Mouse (Mus musculus): Measurements from ENCODE around the gene Fip1l1.

Gene Fip1l1

DNA sequence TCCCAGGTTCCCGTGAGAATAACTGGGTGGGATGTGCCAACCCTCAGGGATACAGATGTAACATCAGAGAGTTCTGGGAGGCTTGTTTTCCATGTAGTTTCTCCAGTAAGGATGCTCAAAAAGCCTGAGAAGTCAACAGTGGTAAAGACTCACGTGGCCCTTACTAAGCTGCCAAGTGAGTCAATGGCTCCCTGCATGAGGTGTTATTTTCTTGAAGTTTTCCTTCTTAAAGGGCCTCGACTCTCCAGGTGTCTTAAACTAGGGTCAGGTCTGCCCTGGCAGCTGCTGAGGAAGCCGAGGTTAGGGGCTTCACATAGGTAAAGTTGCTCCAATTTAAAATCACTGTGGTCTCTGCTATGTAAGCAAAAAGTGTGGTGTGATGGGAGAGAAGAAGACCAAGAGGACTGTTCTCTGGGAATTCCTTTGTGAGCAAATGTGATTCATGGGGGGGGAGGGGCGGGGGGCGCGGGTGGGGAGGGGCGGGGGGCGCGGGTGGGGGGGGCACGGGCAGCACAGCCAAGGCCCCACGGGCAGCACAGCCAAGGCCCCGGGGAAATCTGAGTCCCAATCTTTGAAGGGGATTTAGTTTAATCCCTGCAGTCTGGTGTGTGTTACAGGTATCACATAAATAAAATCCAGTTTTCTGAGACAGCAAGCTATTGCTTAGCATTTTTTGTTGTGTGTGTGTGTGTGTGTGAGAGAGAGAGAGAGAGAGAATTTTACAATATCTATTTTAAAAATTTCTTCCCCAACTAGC lies 82.7 kb downstream of the Fip1l1 start:
- no peak for DNase-seq

DNA sequence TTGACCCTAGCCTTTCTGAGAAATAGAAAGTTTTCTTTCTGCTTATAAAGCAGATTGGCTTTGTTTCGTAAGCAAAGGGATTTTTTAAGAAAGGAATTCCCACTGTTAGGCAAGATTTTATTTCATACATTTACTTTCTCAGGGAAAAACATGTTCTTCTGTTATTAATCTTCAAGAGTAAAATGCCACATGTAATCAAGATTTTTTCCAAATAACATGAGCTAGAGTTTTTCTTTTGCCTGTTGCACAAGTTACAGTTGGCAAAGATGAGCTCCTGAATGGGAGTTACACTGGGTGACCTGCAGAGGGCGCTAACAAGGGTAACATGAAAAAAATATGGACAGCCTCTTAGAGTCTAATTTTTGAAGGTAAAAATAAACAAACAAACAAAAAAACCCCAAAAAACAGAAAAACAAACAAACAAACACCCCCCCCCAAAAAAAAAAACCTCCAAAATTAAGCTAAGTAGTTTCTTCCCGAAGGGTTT lies 83.4 kb downstream of the Fip1l1 start:
- DNase-seq: no peak

DNA sequence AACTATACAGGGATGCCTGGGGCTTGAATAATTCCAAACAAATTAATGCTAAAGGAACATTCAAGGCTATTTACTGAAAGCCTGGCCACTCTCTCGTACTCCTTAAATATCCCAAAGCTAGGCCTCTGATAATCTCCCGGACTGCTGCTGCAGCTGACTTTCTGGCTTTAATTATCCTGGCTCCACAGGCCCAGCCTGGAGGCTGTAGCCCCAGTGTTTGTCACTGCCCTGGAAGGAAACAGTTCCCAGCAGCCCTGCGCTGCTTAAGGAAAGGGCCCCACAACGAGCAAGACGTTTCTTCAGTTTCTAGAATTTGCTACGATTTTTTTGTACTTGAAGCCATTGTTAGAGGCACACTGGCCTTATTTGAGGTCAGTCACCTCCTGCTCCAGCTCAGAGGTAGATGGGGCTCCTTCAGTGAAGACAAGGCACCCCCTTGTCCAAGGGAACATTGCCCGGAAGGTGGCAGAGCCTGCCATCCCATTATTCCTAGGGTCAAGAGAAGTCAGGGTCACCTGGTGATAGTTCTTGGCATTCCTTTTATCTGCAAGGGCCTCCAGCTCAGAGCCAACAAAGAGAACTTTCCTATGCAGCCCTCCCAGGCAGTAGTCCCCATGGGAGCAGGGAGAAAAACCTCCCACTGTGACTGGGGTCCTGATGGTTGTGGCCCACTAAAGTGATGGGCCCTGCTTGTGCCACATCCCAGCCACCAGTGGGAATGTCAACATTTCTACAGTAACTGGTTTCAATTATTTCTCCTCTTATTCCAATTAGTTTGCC lies 86.6 kb downstream of the Fip1l1 start:
- DNase-seq: no peak

DNA sequence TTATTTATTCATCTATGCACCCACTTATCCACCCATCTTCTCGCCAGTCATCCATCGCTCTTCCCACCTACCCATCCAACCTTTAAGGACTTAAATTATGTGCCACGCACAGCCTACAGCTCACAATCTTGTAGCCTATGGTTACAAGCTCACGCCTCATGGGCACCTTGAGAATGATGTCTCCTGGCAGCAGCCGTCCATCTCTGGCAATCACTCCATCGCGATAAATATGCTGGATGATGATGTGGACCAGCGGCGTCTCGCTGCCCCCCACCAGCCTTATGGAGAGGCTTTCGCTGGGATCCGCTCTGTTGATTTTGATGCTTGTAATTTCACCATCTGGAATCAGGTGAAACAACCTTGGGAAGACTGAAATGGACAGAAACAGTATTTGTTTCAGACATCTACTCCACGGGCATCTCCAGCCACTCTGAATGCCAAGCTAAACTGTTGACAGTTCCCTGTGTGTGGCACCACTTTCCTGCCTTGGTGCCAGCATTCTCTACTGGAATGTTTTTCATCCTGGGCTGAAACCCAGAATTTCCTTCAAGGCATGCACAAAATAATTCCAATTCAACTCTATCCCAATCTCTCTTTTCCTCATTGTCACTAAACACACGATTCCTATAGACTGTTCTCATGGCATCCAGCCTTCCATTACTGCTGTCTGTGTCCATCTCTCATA lies 88.2 kb downstream of the Fip1l1 start:
- DNase-seq: no peak

DNA sequence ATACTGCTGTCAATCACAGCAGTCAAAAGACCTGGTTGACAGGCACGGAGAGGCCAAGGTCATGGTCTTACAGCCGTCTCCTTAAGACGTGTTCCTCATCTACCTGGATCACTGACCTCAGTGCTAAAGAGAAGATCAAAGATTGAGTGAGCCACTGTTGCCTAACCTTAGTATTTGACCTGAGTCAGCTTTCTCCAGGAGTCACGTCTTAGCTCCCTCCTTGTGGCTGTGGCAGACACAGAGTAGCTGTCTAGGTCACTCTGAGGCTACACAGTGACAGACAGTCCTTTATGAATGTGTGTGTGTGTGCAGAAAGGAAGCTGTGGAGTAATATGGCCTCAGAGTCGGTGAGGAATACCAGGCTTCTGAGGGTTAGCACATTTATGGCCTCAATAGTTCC lies 89.1 kb downstream of the Fip1l1 start:
- DNase-seq: no peak

DNA sequence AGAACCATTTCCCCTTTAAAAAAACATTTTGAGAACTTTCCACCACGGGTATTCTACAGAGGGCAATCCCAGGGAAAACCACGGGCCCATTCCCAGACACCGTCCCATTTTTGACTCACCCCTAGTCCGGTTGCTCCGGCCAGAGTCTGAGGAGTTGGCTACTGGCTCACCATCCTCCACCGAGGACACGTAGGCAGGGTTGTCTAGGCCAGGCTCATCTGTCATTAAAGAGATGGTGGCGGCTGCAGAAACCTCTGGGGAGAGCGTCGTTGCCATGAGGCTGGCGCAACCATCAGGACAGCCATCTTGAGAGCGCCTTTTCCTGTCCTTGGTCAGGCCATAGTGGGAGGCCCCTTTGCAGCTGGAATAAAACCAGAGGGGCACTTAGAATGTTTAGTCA lies 92.8 kb downstream of the Fip1l1 start:
- no peak for DNase-seq

DNA sequence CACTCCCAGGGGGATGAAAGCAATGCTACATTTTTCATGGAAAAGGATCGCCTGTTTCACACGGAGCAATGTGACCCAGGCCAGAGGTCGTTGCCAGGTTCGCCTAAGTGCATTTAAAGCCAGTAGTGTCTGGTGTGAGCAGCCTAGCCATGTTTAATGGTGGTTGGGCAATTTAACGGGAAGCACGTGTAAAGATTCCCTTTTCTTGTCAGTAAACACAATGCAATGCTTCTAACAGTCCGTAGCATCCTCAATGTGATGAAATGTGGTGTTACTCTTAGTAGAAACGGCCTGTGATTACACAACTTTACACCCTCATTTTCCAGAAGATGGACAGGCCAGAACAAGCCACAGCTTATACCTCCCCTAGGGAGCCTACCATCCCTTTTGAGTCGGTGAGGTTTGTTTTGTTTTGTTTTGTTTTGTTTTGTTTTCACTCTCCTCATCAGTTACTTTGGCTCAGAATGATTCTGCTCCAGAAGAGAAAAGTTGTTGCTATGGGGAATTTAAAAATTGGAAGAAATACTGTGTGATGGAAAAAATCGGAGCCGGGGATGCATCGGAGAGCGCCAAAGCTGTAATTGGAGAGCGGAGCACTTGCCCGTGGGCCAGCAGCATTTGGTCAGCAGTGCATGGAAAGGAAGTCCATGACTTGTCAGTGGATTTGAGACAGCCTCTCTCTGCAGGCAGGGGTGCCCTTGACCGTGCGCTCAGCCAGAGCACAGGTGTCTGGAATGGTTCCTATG lies 97.3 kb downstream of the Fip1l1 start:
- DNase-seq: no peak

DNA sequence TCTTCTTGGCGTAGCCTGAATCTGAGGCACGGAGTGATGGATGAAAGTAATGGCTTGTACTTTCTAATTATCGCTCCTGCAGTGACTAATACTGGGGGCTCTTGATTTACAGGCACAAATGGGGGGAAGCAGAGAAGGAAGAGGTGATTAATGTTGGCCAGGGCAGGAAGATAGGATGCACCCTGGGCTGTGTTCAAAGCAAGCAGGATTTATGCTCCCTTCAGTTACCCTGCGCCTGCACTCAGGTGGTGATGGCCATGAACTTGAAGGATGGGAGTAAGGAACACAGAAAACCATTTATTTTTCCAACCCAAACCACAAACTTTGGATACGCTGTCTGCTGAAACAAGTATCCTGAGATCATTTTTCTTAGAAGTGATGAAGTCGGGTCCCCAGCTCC lies 98.2 kb downstream of the Fip1l1 start:
- DNase-seq: no peak

DNA sequence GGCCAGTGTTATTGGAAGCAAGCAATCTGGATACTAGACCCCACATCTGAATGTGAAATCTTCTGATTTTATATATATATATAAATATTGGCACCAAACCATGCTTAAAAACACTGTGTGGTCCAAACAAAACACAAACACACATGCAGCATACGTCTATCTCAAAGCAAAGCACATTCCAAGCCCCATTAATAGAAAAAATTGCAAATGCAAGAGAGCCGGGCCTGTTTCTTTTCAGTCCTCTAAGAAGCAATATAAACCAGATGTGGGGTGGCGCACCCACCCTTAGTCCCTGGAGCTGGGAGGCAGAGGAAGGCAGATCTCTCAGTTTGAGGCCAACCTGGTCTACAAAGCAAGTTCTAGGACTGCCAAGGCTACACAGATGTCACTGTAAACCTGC lies 99.1 kb downstream of the Fip1l1 start:
- DNase-seq: no peak

DNA sequence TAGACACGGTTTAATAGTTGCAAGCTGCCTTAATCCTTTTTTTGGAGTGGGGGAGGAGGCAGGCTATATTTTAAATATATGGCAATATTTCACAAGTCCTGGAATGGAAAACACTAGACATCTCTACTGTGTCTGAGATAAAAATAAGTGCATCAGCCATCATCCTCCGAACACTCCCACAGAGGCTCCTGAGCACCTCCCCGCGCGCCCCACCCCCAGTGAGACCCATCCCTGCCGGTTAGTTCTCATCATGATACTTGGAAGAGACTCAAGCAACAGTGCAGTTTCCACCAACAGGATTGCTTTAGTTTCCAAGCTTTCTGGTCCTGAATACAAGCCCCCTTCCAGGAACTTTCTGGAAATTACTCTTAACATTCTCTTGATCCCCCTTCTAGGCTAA lies 104.3 kb downstream of the Fip1l1 start:
- DNase-seq: no peak

DNA sequence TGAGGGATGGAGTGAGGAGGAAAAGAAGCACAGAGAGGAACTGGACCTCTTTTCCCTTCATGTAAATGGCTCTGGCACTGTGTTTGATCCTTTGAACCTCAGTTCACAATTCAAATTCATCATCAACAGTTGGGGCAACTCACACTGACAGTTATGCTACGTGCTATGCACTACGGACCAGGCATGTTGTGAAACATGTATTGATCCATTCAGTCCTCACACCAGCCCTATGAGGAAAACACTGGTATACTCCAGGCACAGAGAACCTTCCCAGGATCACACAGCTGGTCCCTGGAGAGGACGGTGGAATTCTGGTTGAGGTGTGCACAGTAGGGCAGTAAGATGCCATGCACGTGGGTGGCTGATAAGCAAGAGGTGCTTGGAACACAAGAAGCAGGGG lies 105.3 kb downstream of the Fip1l1 start:
- no peak for DNase-seq

DNA sequence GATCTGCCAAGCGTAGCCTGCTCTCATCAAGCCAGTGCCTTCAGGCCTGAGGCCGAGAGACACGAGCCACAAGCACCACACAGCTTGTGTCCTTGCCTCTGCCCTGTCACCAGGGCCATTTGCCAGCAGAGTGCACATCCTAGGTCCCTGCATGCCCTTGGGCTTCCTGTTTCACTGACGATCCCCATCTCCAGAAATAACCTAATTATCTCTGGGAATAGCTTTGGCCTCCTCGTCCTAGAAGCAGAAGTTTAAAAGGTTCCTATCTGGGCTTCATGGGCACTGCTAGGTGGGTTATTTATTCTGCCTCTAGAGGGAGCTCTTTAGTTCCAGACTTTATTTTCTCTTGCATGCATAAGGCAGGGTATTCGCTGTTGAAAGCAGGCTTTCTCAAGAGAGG lies 105.8 kb downstream of the Fip1l1 start:
- DNase-seq: peak; percentile 28 to 55

DNA sequence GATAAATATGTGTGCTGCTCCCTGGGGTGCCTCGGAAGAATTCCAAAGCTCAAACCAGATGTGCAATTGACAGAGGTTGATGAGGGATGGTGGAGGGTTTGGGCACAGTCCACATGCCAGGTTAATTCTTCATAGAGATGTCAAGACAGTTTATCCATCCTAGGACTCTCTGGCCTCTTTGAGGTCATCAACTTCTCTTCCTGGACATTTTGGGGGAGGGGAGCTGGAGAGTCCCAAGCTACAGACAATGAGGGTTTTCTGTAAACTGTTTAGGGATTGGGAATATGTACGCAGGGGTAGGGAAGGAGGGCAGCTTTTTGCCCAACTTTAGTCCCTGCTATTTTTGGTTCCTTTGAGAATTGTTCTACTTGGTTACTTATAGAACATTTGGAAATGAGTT lies 107.0 kb downstream of the Fip1l1 start:
- no peak for DNase-seq

DNA sequence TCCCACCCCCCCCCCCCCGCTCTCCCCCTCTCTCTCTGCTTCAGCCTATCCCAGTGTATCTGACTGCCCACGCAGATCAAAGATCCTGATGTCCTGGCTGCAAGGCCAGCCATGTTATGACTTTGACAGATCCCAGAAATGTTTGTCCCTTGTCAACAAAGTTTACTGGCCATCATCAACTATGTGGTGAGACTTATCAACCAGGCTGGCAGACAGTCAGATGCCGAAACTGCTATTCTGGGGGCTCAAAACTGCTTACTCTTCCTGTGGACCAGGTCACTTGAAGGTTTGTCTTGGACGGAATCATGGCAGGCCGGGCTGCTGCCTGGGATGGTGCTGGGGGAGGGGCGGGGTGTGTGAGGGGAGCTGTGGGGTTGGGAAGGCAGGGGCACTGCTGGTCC lies 112.3 kb downstream of the Fip1l1 start:
- DNase-seq: no peak

DNA sequence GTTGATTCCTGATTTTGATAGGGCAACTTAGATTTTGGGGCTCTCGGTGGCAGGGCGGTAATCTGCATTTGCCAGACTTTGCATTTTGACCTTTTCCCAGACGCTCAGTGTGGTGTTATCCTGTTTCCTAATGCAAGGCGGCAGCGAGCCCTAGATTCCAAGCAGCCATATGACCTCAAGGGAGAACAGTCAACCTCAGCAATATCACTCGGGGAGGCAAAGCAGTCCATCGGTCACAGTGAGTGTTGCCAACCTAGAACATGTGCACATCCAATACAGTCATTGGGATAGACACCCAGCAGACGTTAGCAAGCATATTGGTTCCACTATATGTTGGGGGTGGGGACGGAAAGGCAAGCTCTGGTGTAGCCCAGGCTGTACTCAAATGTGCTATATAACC lies 113.0 kb downstream of the Fip1l1 start:
- no peak for DNase-seq
